20 mouse cellular contexts compared by ENCODE assay signal in the genomic region with DNA sequence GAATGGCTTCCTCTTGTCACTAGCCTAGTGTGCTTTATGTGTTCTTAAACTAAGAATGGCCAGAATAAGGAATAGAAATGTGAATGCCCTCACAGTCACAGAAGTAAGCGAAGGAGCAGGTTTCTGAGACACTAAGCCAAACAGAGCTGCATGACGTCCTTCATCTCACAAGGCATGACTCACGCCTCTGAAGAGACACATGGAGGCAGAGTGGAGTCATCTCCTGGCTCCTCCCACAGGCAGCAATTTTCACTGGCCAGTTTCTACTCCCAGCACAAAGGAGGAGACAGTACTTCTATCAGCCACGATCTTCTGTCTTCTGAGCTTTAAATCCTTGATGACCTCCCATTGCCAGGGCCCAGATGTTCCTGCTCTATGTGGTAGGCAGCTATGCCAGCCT.
A peak's percentile ranks its signal among the peaks of the same experiment; 100 is the strongest.
DNase-seq lines count a peak whose midpoint lies in the region; ATAC-seq and TF ChIP-seq lines count a peak whose summit lies in the region.
"Had no signal": no experiment of that assay in that cellular context is flagged by ENCODE, and none has a peak within 500 bp of the region (broad histone marks: within the 10 kb centered on the region; RNA-seq: fewer than 3 reads in every experiment).

No protein-coding gene starts in this region.

- H3K36me3 ChIP-seq in forebrain, embryonic 12.5 days (replicated peaks) = no peaks in the 10 kb centered on the region
- H3K36me3 ChIP-seq in forebrain, postnatal 0 days (ENCODE audit: insufficient read depth) = no peaks in the 10 kb centered on the region
- H3K36me3 ChIP-seq: embryonic facial prominence, embryonic 15.5 days; heart, embryonic 10.5 days; hindbrain, embryonic 12.5 days; limb, embryonic 15.5 days; liver, embryonic 15.5 days; midbrain, embryonic 12.5 days had no signal

- H3K9me3 ChIP-seq in forebrain, embryonic 12.5 days = no peaks in the 10 kb centered on the region
- no peaks in the 10 kb centered on the region for H3K9me3 ChIP-seq in forebrain, postnatal 0 days (ENCODE audit: low read length)
- H3K9me3 ChIP-seq: embryonic facial prominence, embryonic 15.5 days; heart, embryonic 10.5 days; hindbrain, embryonic 12.5 days; limb, embryonic 15.5 days; liver, embryonic 15.5 days had no signal

- no peak for TF ChIP-seq CTCF in forebrain, postnatal 0 days (IDR thresholded peaks at IDR 0.05; ENCODE audit: low read depth)
- no peak for TF ChIP-seq CTCF in cerebellum, adult 2 months (IDR thresholded peaks at IDR 0.05; ENCODE audit: borderline replicate concordance, insufficient read depth, low read depth, low read length)

- H3K27me3 ChIP-seq in forebrain, embryonic 12.5 days = no peaks in the 10 kb centered on the region
- no peaks in the 10 kb centered on the region for H3K27me3 ChIP-seq in forebrain, postnatal 0 days (ENCODE audit: insufficient read depth, low read length)
- no peaks in the 10 kb centered on the region for H3K27me3 ChIP-seq in cerebellum, adult 2 months (ENCODE audit: control insufficient read depth, insufficient read depth, low read length)
- H3K27me3 ChIP-seq: embryonic facial prominence, embryonic 15.5 days; hindbrain, embryonic 12.5 days; limb, embryonic 15.5 days; liver, embryonic 15.5 days had no signal

- H3K4me2 ChIP-seq in forebrain, embryonic 12.5 days = no peak overlapping the region
- H3K4me2 ChIP-seq in forebrain, postnatal 0 days (ENCODE audit: low read depth) = no peak overlapping the region
- H3K4me2 ChIP-seq: embryonic facial prominence, embryonic 15.5 days; hindbrain, embryonic 12.5 days; limb, embryonic 15.5 days; liver, embryonic 15.5 days; midbrain, embryonic 12.5 days had no signal

- peaks cover 19% of the 10 kb centered on the region for H3K4me1 ChIP-seq in forebrain, embryonic 12.5 days
- H3K4me1 ChIP-seq in forebrain, postnatal 0 days (ENCODE audit: insufficient read depth) = no peaks in the 10 kb centered on the region
- H3K4me1 ChIP-seq in cerebellum, adult 2 months (ENCODE audit: control insufficient read depth, insufficient read depth, low read length) = no peaks in the 10 kb centered on the region
- H3K4me1 ChIP-seq: embryonic facial prominence, embryonic 15.5 days; hindbrain, embryonic 12.5 days; limb, embryonic 15.5 days; liver, embryonic 15.5 days had no signal

- no peak for ATAC-seq in forebrain, embryonic 12.5 days (ENCODE audit: low FRiP score)
- no peak for ATAC-seq in forebrain, postnatal 0 days
- ATAC-seq: inflammation-experienced regulatory T-cells, adult 6 months had no signal

- H3K9ac ChIP-seq in forebrain, embryonic 12.5 days = no peak overlapping the region
- no peak overlapping the region for H3K9ac ChIP-seq in forebrain, postnatal 0 days
- H3K9ac ChIP-seq: embryonic facial prominence, embryonic 15.5 days; hindbrain, embryonic 12.5 days; limb, embryonic 15.5 days; liver, embryonic 15.5 days; midbrain, embryonic 12.5 days had no signal

- H3K4me3 ChIP-seq in forebrain, embryonic 12.5 days (replicated peaks) = no peak overlapping the region
- no peak overlapping the region for H3K4me3 ChIP-seq in forebrain, postnatal 0 days (ENCODE audit: low read depth, low read length)
- no peak overlapping the region for H3K4me3 ChIP-seq in cerebellum, adult 2 months (replicated peaks; ENCODE audit: insufficient read depth, low read depth, low read length)
- H3K4me3 ChIP-seq: embryonic facial prominence, embryonic 15.5 days; heart, embryonic 10.5 days; hindbrain, embryonic 12.5 days; limb, embryonic 15.5 days; liver, embryonic 15.5 days; midbrain, embryonic 12.5 days; myocyte had no signal

- no peak for DNase-seq in forebrain, postnatal 0 days
- peak; percentile 7 to 17 for DNase-seq in right cerebral cortex, adult 2 months (ENCODE audit: low spot score in 2 of 2)
- no peak for DNase-seq in right cerebral cortex, postnatal 10 days (ENCODE audit: low spot score in 2 of 2)
- DNase-seq in adrenal gland, postnatal 10 days = peak; percentile 44
- DNase-seq in retina, embryonic 14.5 days (ENCODE audit: low spot score) = no peak
- DNase-seq in cerebellum, adult 2 months = no peak
- DNase-seq: cerebellum, postnatal 14 days; kidney, adult 9 months; kidney, postnatal 36 days; thymus, postnatal 25 days had no signal

- WGBS in forebrain, embryonic 12.5 days = 35% methylated on average over 4 of the region's 4 CpGs
- WGBS in forebrain, postnatal 0 days = 57% methylated on average over 4 of the region's 4 CpGs
- 46% methylated on average over 4 of the region's 4 CpGs for WGBS in cerebellum, adult 2 months

- TF ChIP-seq POLR2A in cerebellum, adult 2 months (IDR thresholded peaks at IDR 0.05; ENCODE audit: borderline replicate concordance, insufficient read depth, low read length) = no peak

- H3K27ac ChIP-seq in forebrain, embryonic 12.5 days = peak overlapping the region; percentile 57; the same call in 1 of the 2 replicates
- no peak overlapping the region for H3K27ac ChIP-seq in forebrain, postnatal 0 days (ENCODE audit: low read depth, low read length)
- no peak overlapping the region for H3K27ac ChIP-seq in cerebellum, adult 2 months (ENCODE audit: insufficient read depth, low read length)
- H3K27ac ChIP-seq: embryonic facial prominence, embryonic 15.5 days; heart, embryonic 10.5 days; hindbrain, embryonic 12.5 days; limb, embryonic 15.5 days; liver, embryonic 15.5 days; macrophage; midbrain, embryonic 12.5 days had no signal

Comparison
In these comparisons a context has a peak if more than half of its experiments do, and no peak if none do; other contexts are left out.
1. DNase-seq: peak in right cerebral cortex, adult 2 months (2 of 2) and adrenal gland, postnatal 10 days (single experiment); none in forebrain, postnatal 0 days (single experiment), right cerebral cortex, postnatal 10 days (0 of 2), retina, embryonic 14.5 days (single experiment) and cerebellum, adult 2 months (0 of 2).